Mouse (Mus musculus) intestine, embryonic 16.5 days (tissue): Measurements from ENCODE around the gene Apon. TPM values are rescaled to one million over a fixed set of nuclear protein-coding genes. Genes with fewer than 3 reads are reported as not detected.
"Not testable (repeated sequence)": the region's sequence is repeated elsewhere in the genome, so short reads cannot be mapped to it uniquely, and the experiment has no call there.

Source experiments
- ATAC-seq: fragments of 200-750 bp; cut with Nextera tagmentation; 2 replicates; pipeline ENCODE4 v1.8.0; 2017; ENCODE audit warnings: moderate TSS enrichment, moderate library complexity
- H3K27ac ChIP-seq: fragments of 300-500 bp; sonication (generic); 2 replicates; pipeline ENCODE4 v1.5.1; 2014; ENCODE audit warnings: mild to moderate bottlenecking, low read length
- H3K27me3 ChIP-seq: fragments of 300-500 bp; sonication (generic); replicated peaks from 2 replicates; pipeline ENCODE4 v1.6.1; 2014; ENCODE audit warnings: low read length, control low read depth, mixed read lengths; ENCODE audit not compliant: control insufficient read depth, insufficient read depth
- H3K36me3 ChIP-seq: fragments of 300-500 bp; sonication (generic); 2 replicates; pipeline ENCODE4 v1.6.1; 2014; ENCODE audit warnings: low read length, control low read depth; ENCODE audit not compliant: control insufficient read depth, insufficient read depth
- H3K4me1 ChIP-seq: fragments of 300-500 bp; sonication (generic); 2 replicates; pipeline ENCODE4 v1.6.1; 2014; ENCODE audit warnings: low read length, control low read depth, mixed read lengths; ENCODE audit not compliant: control insufficient read depth, insufficient read depth
- H3K4me2 ChIP-seq: fragments of 300-500 bp; sonication (generic); 2 replicates; pipeline ENCODE4 v1.6.1; 2014; ENCODE audit warnings: low read depth, low read length, control low read depth
- H3K4me3 ChIP-seq: fragments of 300-500 bp; sonication (generic); 2 replicates; pipeline ENCODE4 v1.5.1; 2014; ENCODE audit warnings: mild to moderate bottlenecking, low read length
- H3K9ac ChIP-seq: fragments of 300-500 bp; sonication (generic); 2 replicates; pipeline ENCODE4 v1.6.1; 2014; ENCODE audit warnings: low read depth, low read length
- H3K9me3 ChIP-seq: fragments of 300-500 bp; sonication (generic); 2 replicates; pipeline ENCODE4 v1.6.1; 2016; ENCODE audit warnings: low read length, control low read depth; ENCODE audit not compliant: control insufficient read depth
- WGBS: fragments of 180-500 bp; shearing (Covaris S2); extraction: QIAGEN DNeasy Blood & Tissue Kit; methylation state at CpG from one replicate; pipeline ENCODE4 v1.1.7; 2014; 5-methylcytosine and 5-hydroxymethylcytosine counted together
- polyA plus RNA-seq: library from polyadenylated mRNA; unstranded; fragments of >200 nt; fragmentation: Nextera tagmentation; extraction: Ambion mirVana; gene quantifications from 2 replicates; pipeline ENCODE4 v1.2.1, GENCODE M21; 2015

Apon gene
- polyA plus RNA-seq, 1 experiment from 2014 or later: 0.20 TPM

GRCm38 (mm10) chr10:128263393-128264310 lies 9.8 kb downstream of the Apon start:
- no peak for ATAC-seq

GRCm38 (mm10) chr10:128268371-128268770 lies 14.5 kb downstream of the Apon start, which contains the start of gene Apof:
Gene Apof (plus strand): TSS chr10:128268671.
- no peak for ATAC-seq
- Histone ChIP-seq H3K9me3 (no peaks in the 10 kb centered on the region), H3K36me3 (no peaks in the 10 kb centered on the region), H3K4me3 (no peak within 1 kb of the TSS), H3K4me1 (peaks cover 7% of the 10 kb centered on the region), H3K27me3 (no peaks in the 10 kb centered on the region), H3K4me2 (no peak within 1 kb of the TSS), H3K9ac (no peak within 1 kb of the TSS), H3K27ac (no peak within 1 kb of the TSS)
- 73% methylated on average over 6 of the region's 6 CpGs for WGBS

More at GRCm38 (mm10) chr10:128263393-128264310, 9.8 kb downstream of the Apon start:
- no peaks in the 10 kb centered on the region for H3K27me3 ChIP-seq
- no peaks in the 10 kb centered on the region for H3K4me1 ChIP-seq
- no peaks in the 10 kb centered on the region for H3K36me3 ChIP-seq
- H3K9me3 ChIP-seq: no peaks in the 10 kb centered on the region
- no peak overlapping the region for H3K4me3 ChIP-seq
- H3K9ac ChIP-seq: no peak overlapping the region
- no peak overlapping the region for H3K27ac ChIP-seq
- WGBS: 74% methylated on average over 6 of the region's 6 CpGs
- H3K4me2 ChIP-seq: no peak overlapping the region

- Histone ChIP-seq H3K9me3 (no peaks in the 10 kb centered on the region), H3K27ac (no peak overlapping the region), H3K4me2 (no peak overlapping the region), H3K4me3 (no peak overlapping the region), H3K9ac (no peak overlapping the region), H3K27me3 (no peaks in the 10 kb centered on the region), H3K36me3 (no peaks in the 10 kb centered on the region), H3K4me1 (peaks cover 7% of the 10 kb centered on the region)
- ATAC-seq: no peak
- 86% methylated on average over 16 of the region's 16 CpGs for WGBS
Observed at GRCm38 (mm10) chr10:128269206-128269910, 15.5 kb downstream of the Apon start.

GRCm38 (mm10) chr10:128270287-128270841 lies 16.5 kb downstream of the Apon start, which contains the start of gene Stat2:
Gene Stat2 (plus strand): TSS chr10:128270559.
- peak within 1 kb of the TSS; percentile 73 for H3K27ac ChIP-seq
- peaks cover 7% of the 10 kb centered on the region for H3K4me1 ChIP-seq
- under 1% methylated on average over 43 of the region's 43 CpGs for whole genome bisulfite sequencing

GRCm38 (mm10) chr10:128270866-128271265 lies 17.0 kb downstream of the Apon start:
- peak overlapping the region; percentile 81 for H3K9ac ChIP-seq
- H3K4me1 ChIP-seq: peaks cover 7% of the 10 kb centered on the region
- H3K9me3 ChIP-seq: no peaks in the 10 kb centered on the region
- ATAC-seq: no peak
- peak overlapping the region; percentile 75 for H3K4me3 ChIP-seq
- no peaks in the 10 kb centered on the region for H3K27me3 ChIP-seq
- 41% methylated on average over 7 of the region's 7 CpGs for WGBS
- peak overlapping the region; percentile 65 for H3K4me2 ChIP-seq
- no peaks in the 10 kb centered on the region for H3K36me3 ChIP-seq
- H3K27ac ChIP-seq: peak overlapping the region; percentile 73

More at GRCm38 (mm10) chr10:128270287-128270841, 16.5 kb downstream of the Apon start, which contains the start of gene Stat2:
- Histone ChIP-seq H3K9ac (peak within 1 kb of the TSS; percentile 81), H3K4me2 (peak within 1 kb of the TSS; percentile 66), H3K36me3 (no peaks in the 10 kb centered on the region), H3K27me3 (no peaks in the 10 kb centered on the region), H3K9me3 (no peaks in the 10 kb centered on the region), H3K4me3 (peak within 1 kb of the TSS; percentile 75)
- ATAC-seq: peak; percentile 99

- Histone ChIP-seq H3K4me3 (no peak overlapping the region), H3K9me3 (no peaks in the 10 kb centered on the region), H3K9ac (no peak overlapping the region), H3K4me2 (no peak overlapping the region), H3K27ac (no peak overlapping the region), H3K36me3 (no peaks in the 10 kb centered on the region), H3K27me3 (no peaks in the 10 kb centered on the region), H3K4me1 (peaks cover 7% of the 10 kb centered on the region)
- 65% methylated on average over 2 of the region's 2 CpGs for WGBS
- ATAC-seq: no peak
Observed at GRCm38 (mm10) chr10:128271883-128272282, 18.0 kb downstream of the Apon start.

DNA sequence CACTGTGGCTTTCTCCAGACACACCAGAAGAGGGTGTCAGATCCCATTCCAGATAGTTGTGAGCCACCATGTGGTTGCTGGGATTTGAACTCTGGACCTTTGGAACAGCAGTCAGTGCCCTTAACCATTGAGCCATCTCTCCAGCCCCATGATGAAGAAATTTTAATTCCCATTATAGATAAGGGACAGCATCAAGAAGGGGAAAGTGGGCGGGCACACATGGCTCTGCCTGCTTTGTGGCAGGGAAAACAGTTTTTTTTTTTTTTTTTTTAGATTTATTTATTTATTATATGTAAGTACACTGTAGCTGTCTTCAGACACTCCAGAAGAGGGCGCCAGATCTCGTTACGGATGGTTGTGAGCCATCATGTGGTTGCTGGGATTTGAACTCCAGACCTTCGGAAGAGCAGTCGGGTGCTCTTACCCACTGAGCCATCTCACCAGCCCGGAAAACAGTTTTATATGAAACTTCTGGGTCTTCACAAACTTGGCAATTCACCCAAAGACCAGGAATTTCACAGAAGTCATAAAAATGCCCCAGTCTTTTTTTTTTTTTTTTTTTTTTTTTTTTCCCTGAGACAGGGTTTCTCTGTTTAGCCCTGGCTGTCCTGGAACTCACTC lies 19.0 kb downstream of the Apon start:
- not testable (repeated sequence) for H3K36me3 ChIP-seq, H3K9me3 ChIP-seq, H3K27ac ChIP-seq, H3K4me2 ChIP-seq, H3K4me3 ChIP-seq, ATAC-seq, H3K27me3 ChIP-seq, H3K9ac ChIP-seq, H3K4me1 ChIP-seq
- 91% methylated on average over 4 of the region's 7 CpGs for WGBS

DNA sequence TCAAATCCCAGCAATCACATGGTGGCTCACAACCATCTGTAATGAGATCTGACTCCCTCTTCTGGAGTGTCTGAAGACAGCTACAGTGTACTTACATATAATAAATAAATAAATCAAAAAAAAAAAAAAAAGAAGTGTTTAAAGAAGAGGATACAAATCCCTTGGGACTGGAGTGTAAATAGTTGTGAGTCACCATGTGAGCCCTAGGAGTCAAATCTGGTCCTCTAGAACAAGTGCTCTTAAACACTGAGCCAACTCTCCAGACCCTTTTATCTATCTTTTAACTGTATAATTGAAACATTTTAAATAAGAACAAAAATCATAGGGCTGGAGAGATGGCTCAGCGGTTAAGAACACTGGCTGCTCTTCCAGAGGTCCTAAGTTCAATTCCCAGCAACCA lies 21.5 kb downstream of the Apon start:
- not testable (repeated sequence) for H3K27me3 ChIP-seq, H3K36me3 ChIP-seq, H3K9me3 ChIP-seq, ATAC-seq, H3K9ac ChIP-seq, H3K4me3 ChIP-seq, H3K27ac ChIP-seq, H3K4me2 ChIP-seq, H3K4me1 ChIP-seq
- 96% methylated on average over 1 of the region's 1 CpGs for WGBS

DNA sequence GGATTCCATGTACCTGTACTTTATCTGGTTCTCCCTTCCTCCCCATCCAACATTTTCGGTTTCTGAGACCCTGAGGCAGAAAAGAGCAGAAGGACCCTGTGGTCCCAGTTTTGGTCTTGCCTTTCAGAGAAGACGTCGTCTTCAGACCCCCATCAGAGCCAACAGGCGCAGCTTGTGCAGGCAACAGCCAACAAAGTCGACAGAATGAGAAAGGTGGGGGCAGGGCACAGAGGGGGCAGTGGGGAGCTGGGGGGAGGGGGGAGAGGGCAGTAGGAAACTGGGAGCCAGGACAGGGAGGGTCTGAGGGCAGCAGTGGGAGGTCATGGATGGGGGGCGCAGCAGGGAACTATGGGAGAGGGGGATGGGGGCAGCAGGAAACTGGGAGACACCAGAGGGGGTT lies 24.3 kb downstream of the Apon start:
- WGBS: 69% methylated on average over 6 of the region's 6 CpGs
- Histone ChIP-seq H3K4me1 (no peaks in the 10 kb centered on the region), H3K9ac (no peak overlapping the region), H3K4me2 (no peak overlapping the region), H3K36me3 (peaks cover 11% of the 10 kb centered on the region), H3K4me3 (no peak overlapping the region), H3K27me3 (no peaks in the 10 kb centered on the region), H3K9me3 (no peaks in the 10 kb centered on the region), H3K27ac (no peak overlapping the region)
- no peak for ATAC-seq
